Mouse (Mus musculus) forebrain, embryonic 15.5 days (tissue): Measurements from ENCODE around the gene Misp. TPM values are rescaled to one million over a fixed set of nuclear protein-coding genes. Genes with fewer than 3 reads are reported as not detected.

Experiments used
- ATAC-seq: fragments of 200-750 bp; cut with Nextera tagmentation; replicated peaks from 2 replicates; pipeline ENCODE4 v1.8.0; 2017; ENCODE audit warnings: mild to moderate bottlenecking, moderate TSS enrichment, moderate library complexity
- H3K27ac ChIP-seq: fragments of 300-500 bp; sonication (generic); replicated peaks from 2 replicates; pipeline ENCODE4 v1.5.1; 2015; ENCODE audit warnings: mild to moderate bottlenecking, inconsistent platforms
- H3K27me3 ChIP-seq: fragments of 300-500 bp; sonication (generic); 2 replicates; pipeline ENCODE4 v1.6.1; 2015; ENCODE audit warnings: inconsistent platforms
- H3K36me3 ChIP-seq: fragments of 300-500 bp; sonication (generic); 2 replicates; pipeline ENCODE4 v1.6.1; 2015; ENCODE audit warnings: mild to moderate bottlenecking, inconsistent platforms
- H3K4me1 ChIP-seq: fragments of 300-500 bp; sonication (generic); 2 replicates; pipeline ENCODE4 v1.6.1; 2015; ENCODE audit warnings: inconsistent platforms
- H3K4me2 ChIP-seq: fragments of 300-500 bp; sonication (generic); replicated peaks from 2 replicates; pipeline ENCODE4 v1.6.1; 2015; ENCODE audit warnings: mild to moderate bottlenecking, inconsistent platforms
- H3K4me3 ChIP-seq: fragments of 300-500 bp; sonication (generic); 2 replicates; pipeline ENCODE4 v1.5.1; 2015; ENCODE audit warnings: mild to moderate bottlenecking, inconsistent platforms
- H3K9ac ChIP-seq: fragments of 300-500 bp; sonication (generic); replicated peaks from 2 replicates; pipeline ENCODE4 v1.6.1; 2015; ENCODE audit warnings: mild to moderate bottlenecking, inconsistent platforms
- H3K9me3 ChIP-seq: fragments of 300-500 bp; sonication (generic); 2 replicates; pipeline ENCODE4 v1.6.1; 2016; ENCODE audit warnings: inconsistent platforms
- WGBS: fragments of 180-500 bp; shearing (Covaris S2); methylation state at CpG from one replicate; pipeline ENCODE4 v1.1.7; 2015; ENCODE audit warnings: mixed read lengths; 5-methylcytosine and 5-hydroxymethylcytosine counted together
- microRNA-seq: library from miRNA; unstranded; fragments of <30 nt; microRNA quantifications from one replicate; pipeline ENCODE4, GENCODE M21; 2016
- polyA plus RNA-seq: library from polyadenylated mRNA; unstranded; fragments of >200 nt; fragmentation: Nextera tagmentation; extraction: Ambion mirVana; gene quantifications from 2 replicates; pipeline ENCODE4 v1.2.1, GENCODE M21; 2015

The Misp gene
- polyA plus RNA-seq, 1 experiment from 2014 or later = 0.66 TPM

DNA sequence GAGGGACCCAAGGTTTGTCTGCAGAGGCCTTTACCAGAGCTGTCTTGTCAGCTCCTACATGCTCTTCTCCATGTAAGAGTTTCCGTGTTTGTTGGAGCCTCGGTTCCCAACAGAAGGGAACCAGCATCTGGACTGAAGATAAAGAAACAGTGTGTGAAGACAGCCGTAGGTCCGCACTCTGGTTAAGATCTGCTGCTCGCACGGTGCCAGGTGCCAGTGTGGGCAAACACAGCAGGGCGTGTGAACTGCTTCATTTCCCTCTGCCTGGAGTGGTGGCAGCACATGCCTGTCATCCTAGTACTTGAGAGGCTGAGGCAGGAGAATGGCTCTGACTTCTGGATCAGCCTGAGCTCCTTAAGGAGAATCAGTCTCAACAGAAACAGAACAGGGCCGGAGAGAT lies 51.1 kb downstream of the Misp start:
- H3K9ac ChIP-seq = no peak overlapping the region
- H3K27ac ChIP-seq = peak overlapping the region; percentile 20; the same call in 1 of the 2 replicates
- peak overlapping the region; percentile 69 for H3K4me2 ChIP-seq
- no peak for ATAC-seq
- H3K27me3 ChIP-seq = no peaks in the 10 kb centered on the region
- WGBS = 68% methylated on average over 8 of the region's 8 CpGs
- peaks cover 63% of the 10 kb centered on the region for H3K4me1 ChIP-seq
- peak overlapping the region; percentile 87 for H3K4me3 ChIP-seq
- no peaks in the 10 kb centered on the region for H3K9me3 ChIP-seq
- H3K36me3 ChIP-seq = peaks cover 30% of the 10 kb centered on the region

DNA sequence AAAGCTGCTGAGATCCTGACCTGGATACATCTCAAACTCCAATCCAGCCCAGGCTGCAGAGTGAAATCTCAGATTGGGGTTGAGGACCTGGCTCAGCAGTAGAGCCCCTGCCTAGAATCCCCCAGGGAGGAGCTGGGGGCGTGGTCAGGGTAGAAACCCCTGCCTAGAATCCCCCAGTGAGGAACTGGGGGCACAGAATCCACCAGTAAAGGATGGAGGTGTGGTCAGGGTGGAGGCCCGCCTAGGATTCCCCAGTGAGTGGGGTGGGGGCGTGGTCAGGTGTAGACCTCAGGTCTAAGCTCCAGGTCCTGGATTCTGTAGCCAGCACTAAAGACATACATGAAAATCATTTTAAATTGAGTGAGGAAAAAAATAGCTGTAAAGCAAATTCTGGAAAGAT lies 52.1 kb downstream of the Misp start:
- 46% methylated on average over 3 of the region's 3 CpGs for WGBS
- peaks cover 24% of the 10 kb centered on the region; the same call in 1 of the 2 replicates for H3K36me3 ChIP-seq
- H3K4me3 ChIP-seq = peak overlapping the region; percentile 87
- peak overlapping the region; percentile 97 for H3K27ac ChIP-seq
- peak overlapping the region; percentile 96 for H3K9ac ChIP-seq
- peak overlapping the region; percentile 69 for H3K4me2 ChIP-seq
- ATAC-seq = no peak
- no peaks in the 10 kb centered on the region for H3K9me3 ChIP-seq
- no peaks in the 10 kb centered on the region for H3K27me3 ChIP-seq
- peaks cover 59% of the 10 kb centered on the region for H3K4me1 ChIP-seq

DNA sequence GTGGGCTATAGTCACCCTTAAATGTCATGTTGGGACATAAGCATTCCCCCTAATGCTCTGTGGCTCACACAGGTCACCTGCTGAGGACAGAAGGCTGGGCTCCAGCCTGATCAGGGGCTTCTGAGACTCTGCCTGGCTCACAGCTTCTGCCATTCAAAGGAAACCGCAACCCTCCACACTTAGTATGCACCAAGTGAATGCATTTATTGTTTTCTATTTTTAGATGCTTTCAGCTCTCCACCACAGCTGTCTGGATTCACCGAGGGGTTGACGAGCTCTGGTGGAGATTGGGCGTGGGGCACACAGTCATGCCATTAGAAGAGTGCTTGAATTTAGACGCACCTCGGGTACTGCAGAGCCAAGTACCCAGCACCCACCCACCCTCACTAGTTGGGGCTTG lies 52.5 kb downstream of the Misp start:
- ATAC-seq = peak; percentile 23
- Histone ChIP-seq H3K27ac (peak overlapping the region; percentile 97), H3K36me3 (peaks cover 24% of the 10 kb centered on the region; the same call in 1 of the 2 replicates), H3K27me3 (no peaks in the 10 kb centered on the region), H3K4me2 (peak overlapping the region; percentile 69), H3K9me3 (no peaks in the 10 kb centered on the region), H3K9ac (peak overlapping the region; percentile 96), H3K4me1 (peaks cover 57% of the 10 kb centered on the region), H3K4me3 (peak overlapping the region; percentile 87)
- WGBS = 0% methylated on average over 6 of the region's 6 CpGs

DNA sequence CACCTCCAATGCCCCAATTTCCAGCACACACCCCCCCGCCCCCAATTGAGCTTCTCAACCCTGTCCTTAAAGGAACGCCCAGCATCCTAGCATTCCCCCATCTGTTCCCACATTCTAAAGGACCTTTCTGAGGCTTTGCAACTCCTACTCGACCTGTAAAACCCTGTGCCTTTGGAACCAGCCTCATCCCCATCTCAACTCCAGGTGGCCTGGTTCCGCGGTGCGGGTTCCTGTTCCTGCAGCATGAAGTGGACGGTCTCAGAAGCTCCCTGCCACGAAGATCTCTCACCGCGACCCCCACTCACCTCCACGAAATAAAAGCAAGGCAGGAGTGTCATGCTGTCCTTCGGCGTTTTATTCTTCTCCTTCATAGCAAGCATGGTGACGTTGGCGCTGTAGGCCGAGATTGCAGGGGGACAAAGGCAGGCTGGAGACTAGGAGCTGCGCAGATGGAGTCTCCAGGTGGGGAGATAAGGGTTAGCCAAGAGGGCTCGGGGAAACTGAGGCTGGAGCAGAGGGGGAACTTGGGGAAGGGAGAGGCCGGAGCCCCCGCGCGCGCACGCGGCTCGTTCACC lies 53.0 kb downstream of the Misp start:
- H3K4me1 ChIP-seq = peaks cover 54% of the 10 kb centered on the region

DNA sequence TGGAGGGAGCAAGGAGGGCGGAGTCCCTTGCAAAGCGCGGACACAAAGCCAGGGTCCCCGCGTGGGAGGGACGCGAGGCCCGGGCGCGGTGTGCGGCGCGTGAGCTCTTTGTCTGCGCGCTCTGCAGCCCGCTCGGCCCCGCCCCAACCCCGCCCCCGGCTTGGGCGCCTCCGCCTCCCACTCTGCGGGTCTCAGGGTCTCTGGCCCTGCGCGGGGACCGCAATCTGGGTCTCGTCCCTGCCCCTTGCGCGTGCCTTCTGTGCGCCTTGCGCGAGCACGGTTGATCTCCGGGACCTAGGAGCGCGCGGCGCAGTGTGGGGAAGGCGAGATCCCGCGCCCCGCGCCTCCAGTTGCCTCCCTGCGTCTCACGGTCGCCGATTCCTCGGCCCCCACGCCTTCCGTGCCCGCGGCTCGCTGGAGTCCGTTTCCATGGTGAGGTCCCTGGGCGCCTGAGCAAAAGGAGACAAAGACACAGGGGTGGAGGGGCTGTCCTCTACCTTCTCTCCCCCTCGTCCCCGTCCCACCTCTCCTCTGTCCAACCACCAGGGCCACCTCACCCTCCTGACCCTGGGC lies 53.6 kb downstream of the Misp start, which contains the start of the genes Prtn3 and Plppr3:
Prtn3 (plus strand) TSS at position 187 of the 573 bp plus-strand sequence.
Plppr3 (minus strand) TSS at position 345 of the 573 bp plus-strand sequence.
- under 1% methylated on average over 55 of the region's 57 CpGs for WGBS
- H3K27me3 ChIP-seq = no peaks in the 10 kb centered on the region
- peaks cover 19% of the 10 kb centered on the region; the same call in 1 of the 2 replicates for H3K36me3 ChIP-seq
- peak within 1 kb of the TSS; percentile 69 for H3K4me2 ChIP-seq
- ATAC-seq = peak; percentile 92
- peak within 1 kb of the TSS; percentile 97 for H3K27ac ChIP-seq
- peak within 1 kb of the TSS; percentile 96 for H3K9ac ChIP-seq
- no peaks in the 10 kb centered on the region for H3K9me3 ChIP-seq
- peaks cover 48% of the 10 kb centered on the region for H3K4me1 ChIP-seq
- peak within 1 kb of the TSS; percentile 87 for H3K4me3 ChIP-seq

More for the DNA sequence above, 53.0 kb downstream of the Misp start:
- Histone ChIP-seq H3K9me3 (no peaks in the 10 kb centered on the region), H3K27ac (peak overlapping the region; percentile 97), H3K9ac (peak overlapping the region; percentile 96), H3K27me3 (no peaks in the 10 kb centered on the region), H3K36me3 (peaks cover 24% of the 10 kb centered on the region; the same call in 1 of the 2 replicates), H3K4me3 (peak overlapping the region; percentile 87), H3K4me2 (peak overlapping the region; percentile 69)
- peak; percentile 51 for ATAC-seq
- WGBS = 1% methylated on average over 26 of the region's 26 CpGs

DNA sequence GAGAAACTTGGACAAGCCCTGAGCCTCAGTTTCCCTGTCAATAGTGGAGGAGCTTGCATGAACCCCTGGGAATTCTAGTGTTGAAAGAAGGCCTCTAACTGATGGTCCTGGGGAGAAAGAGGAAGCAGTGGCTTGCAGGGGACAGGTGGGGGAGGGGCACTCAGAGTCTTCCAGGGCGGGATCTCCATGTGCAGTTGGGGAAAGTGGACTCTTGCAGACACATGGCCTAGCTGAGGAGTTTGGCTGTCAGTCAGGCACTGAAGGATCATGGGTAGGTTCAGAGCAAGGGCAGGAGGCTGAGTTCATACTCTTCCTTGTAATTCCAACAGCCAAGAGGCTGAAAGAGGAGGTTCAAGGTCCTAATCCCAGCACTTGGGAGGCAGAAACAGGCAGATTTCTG lies 56.4 kb downstream of the Misp start:
- H3K9me3 ChIP-seq = no peaks in the 10 kb centered on the region
- peaks cover 27% of the 10 kb centered on the region for H3K4me1 ChIP-seq
- no peak overlapping the region for H3K27ac ChIP-seq
- ATAC-seq = no peak
- no peak overlapping the region for H3K4me3 ChIP-seq
- peaks cover 9% of the 10 kb centered on the region; the same call in 1 of the 2 replicates for H3K27me3 ChIP-seq
- H3K4me2 ChIP-seq = no peak overlapping the region
- no peak overlapping the region for H3K9ac ChIP-seq
- no peaks in the 10 kb centered on the region for H3K36me3 ChIP-seq
- 62% methylated on average over 1 of the region's 1 CpGs for WGBS

DNA sequence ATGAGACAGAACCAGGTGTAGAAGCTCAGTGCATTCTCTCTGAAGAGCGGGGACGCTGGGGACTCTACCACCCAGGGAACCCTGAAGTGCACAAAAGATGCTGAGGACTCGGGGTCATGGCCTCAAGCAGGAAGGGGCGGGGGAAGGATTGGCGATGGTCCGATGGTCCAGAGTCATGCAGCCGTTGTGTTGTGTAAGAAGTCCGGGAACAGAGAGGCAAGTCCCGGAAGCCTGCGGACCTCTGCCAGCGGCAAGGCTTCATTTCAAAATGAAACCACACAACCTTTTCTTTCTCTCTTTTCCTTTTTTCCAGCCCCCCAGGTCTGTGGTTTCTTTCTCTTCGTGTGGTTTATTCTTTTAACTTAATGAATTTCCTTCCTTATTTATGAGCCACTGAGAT lies 57.0 kb downstream of the Misp start:
- H3K27ac ChIP-seq = no peak overlapping the region
- no peak for ATAC-seq
- 51% methylated on average over 12 of the region's 12 CpGs for WGBS

DNA sequence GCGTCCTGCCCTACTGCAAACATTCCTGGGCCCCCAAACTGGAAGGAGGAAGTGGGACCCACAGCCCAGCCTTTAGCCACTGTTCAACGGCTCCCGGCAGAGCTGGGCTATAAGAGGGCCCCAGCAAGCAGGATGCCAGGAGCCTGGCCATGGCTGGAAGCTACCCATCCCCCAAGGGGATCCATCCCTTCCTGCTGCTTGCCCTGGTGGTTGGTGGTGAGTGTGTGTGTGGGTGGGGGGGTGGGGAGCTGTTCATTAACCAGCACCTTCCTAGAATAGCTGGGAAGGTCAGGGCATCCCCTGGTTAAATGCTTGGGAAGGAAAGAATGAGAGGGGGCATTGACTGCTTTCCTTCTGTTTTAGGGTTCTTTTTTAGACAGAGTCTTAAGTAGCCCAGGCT lies 58.7 kb downstream of the Misp start:
- H3K4me3 ChIP-seq = no peak overlapping the region
- peaks cover 17% of the 10 kb centered on the region for H3K27me3 ChIP-seq
- H3K36me3 ChIP-seq = no peaks in the 10 kb centered on the region
- no peaks in the 10 kb centered on the region for H3K9me3 ChIP-seq
- no peak overlapping the region for H3K27ac ChIP-seq
- WGBS = 41% methylated on average over 3 of the region's 3 CpGs
- ATAC-seq = no peak
- H3K4me1 ChIP-seq = peaks cover 17% of the 10 kb centered on the region
- no peak overlapping the region for H3K4me2 ChIP-seq
- H3K9ac ChIP-seq = no peak overlapping the region

More for the DNA sequence above, 57.0 kb downstream of the Misp start:
- H3K4me1 ChIP-seq = peaks cover 24% of the 10 kb centered on the region
- H3K4me2 ChIP-seq = no peak overlapping the region
- H3K4me3 ChIP-seq = no peak overlapping the region
- H3K9ac ChIP-seq = no peak overlapping the region
- H3K9me3 ChIP-seq = no peaks in the 10 kb centered on the region
- peaks cover 15% of the 10 kb centered on the region for H3K27me3 ChIP-seq
- H3K36me3 ChIP-seq = no peaks in the 10 kb centered on the region

Small RNA genes within 50 kb of the gene (microRNA-seq; reads per million reads assigned to microRNA genes)
- not detected for gene Mir6910

Other genes starting within 250 kb of the Misp start
- not detected in 2 replicates for gene Theg, start 233.7 kb upstream of the Misp start, polyA plus RNA-seq
- 0.22 and 0.27 TPM in 2 replicates for gene C2cd4c, start 207.0 kb upstream of the Misp start, polyA plus RNA-seq
- gene Shc2, start 183.1 kb upstream of the Misp start, polyA plus RNA-seq = 15.1 and 15.3 TPM in 2 replicates
- gene Odf3l2, start 175.3 kb upstream of the Misp start, polyA plus RNA-seq = 0.32 TPM in 1 of 2 replicates, not detected in the other
- gene Madcam1, start 156.4 kb upstream of the Misp start, polyA plus RNA-seq = 0.95 and 1.3 TPM in 2 replicates
- 80.0 and 83.6 TPM in 2 replicates for gene Tpgs1, start 151.6 kb upstream of the Misp start, polyA plus RNA-seq
- gene Cdc34, start 138.8 kb upstream of the Misp start, polyA plus RNA-seq = 75.7 and 81.2 TPM in 2 replicates
- 2.0 and 2.3 TPM in 2 replicates for gene Gzmm, start 132.0 kb upstream of the Misp start, polyA plus RNA-seq
- 689 and 728 TPM in 2 replicates for gene Bsg, start 116.5 kb upstream of the Misp start, polyA plus RNA-seq
- 0.64 and 0.69 TPM in 2 replicates for gene Hcn2, start 104.4 kb upstream of the Misp start, polyA plus RNA-seq
- 43.7 and 44.0 TPM in 2 replicates for gene Polrmt, start 74.4 kb upstream of the Misp start, polyA plus RNA-seq
- gene Fgf22, start 65.9 kb upstream of the Misp start, polyA plus RNA-seq = 0.69 and 0.72 TPM in 2 replicates
- gene Rnf126, start 54.0 kb upstream of the Misp start, polyA plus RNA-seq = 94.9 and 108 TPM in 2 replicates
- 0.83 and 0.84 TPM in 2 replicates for gene Fstl3, start 43.7 kb upstream of the Misp start, polyA plus RNA-seq
- gene Prss57, start 30.0 kb upstream of the Misp start, polyA plus RNA-seq = 0.25 and 0.43 TPM in 2 replicates
- gene Palm, start 27.4 kb upstream of the Misp start, polyA plus RNA-seq = 317 and 325 TPM in 2 replicates
- gene Ptbp1, start 33.4 kb downstream of the Misp start, polyA plus RNA-seq = 108 and 120 TPM in 2 replicates
- 13.5 and 15.0 TPM in 2 replicates for gene Prtn3, start 53.5 kb downstream of the Misp start, polyA plus RNA-seq
- gene Plppr3, start 53.6 kb downstream of the Misp start, polyA plus RNA-seq = 405 and 410 TPM in 2 replicates
- gene Elane, start 65.3 kb downstream of the Misp start, polyA plus RNA-seq = 0.19 TPM in 1 of 2 replicates, not detected in the other
- gene Cfd, start 69.9 kb downstream of the Misp start, polyA plus RNA-seq = not detected in 2 replicates
- 53.2 and 56.6 TPM in 2 replicates for gene Med16, start 87.9 kb downstream of the Misp start, polyA plus RNA-seq
- 10.4 and 21.1 TPM in 2 replicates for gene Gm26602, start 89.9 kb downstream of the Misp start, polyA plus RNA-seq
- 2.2 and 2.7 TPM in 2 replicates for gene Kiss1r, start 96.0 kb downstream of the Misp start, polyA plus RNA-seq
- gene R3hdm4, start 100.2 kb downstream of the Misp start, polyA plus RNA-seq = 272 and 277 TPM in 2 replicates
- gene Arid3a, start 106.1 kb downstream of the Misp start, polyA plus RNA-seq = 2.7 and 3.1 TPM in 2 replicates
- 89.2 and 94.3 TPM in 2 replicates for gene Wdr18, start 139.2 kb downstream of the Misp start, polyA plus RNA-seq
- gene Grin3b, start 149.7 kb downstream of the Misp start, polyA plus RNA-seq = 0.50 and 0.63 TPM in 2 replicates
- 21.7 and 23.1 TPM in 2 replicates for gene Tmem259, start 163.3 kb downstream of the Misp start, polyA plus RNA-seq
- 26.7 and 29.1 TPM in 2 replicates for gene Cnn2, start 167.6 kb downstream of the Misp start, polyA plus RNA-seq
- gene Abca7, start 175.5 kb downstream of the Misp start, polyA plus RNA-seq = 3.7 and 4.1 TPM in 2 replicates
- gene Arhgap45, start 195.7 kb downstream of the Misp start, polyA plus RNA-seq = 1.3 TPM in 2 replicates
- gene Polr2e, start 218.8 kb downstream of the Misp start, polyA plus RNA-seq = 179 and 186 TPM in 2 replicates
- 472 and 476 TPM in 2 replicates for gene Gpx4, start 226.2 kb downstream of the Misp start, polyA plus RNA-seq